Comparison of ENCODE assay signal across 11 mouse cellular contexts in the genomic region with DNA sequence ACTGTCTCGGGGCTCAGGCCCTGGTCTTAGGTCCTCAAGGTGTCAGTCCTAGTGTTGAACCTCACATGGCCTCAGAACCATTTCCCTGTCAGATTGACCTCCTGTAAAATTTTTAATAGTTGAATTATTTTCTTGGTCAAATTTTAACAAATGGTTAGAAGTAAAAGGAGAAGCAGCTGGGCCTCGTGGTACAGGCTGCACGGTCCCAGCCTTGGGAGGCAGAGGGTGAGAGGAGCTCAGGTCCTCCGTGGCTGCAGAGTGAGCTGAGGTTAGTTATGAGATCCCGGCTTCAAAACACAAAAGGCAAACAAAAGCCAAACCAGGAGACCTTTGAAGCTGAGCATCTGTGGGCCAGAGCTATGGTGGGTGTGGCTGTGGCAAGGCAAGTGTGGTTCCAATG.
"Had no signal": no experiment of that assay in that cellular context is flagged by ENCODE, and none has a peak within 500 bp of the region (broad histone marks: within the 10 kb centered on the region; RNA-seq: fewer than 3 reads in every experiment).

No protein-coding gene starts in this region.

- H3K4me3 ChIP-seq: hindbrain, embryonic 12.5 days; limb, embryonic 15.5 days; midbrain, embryonic 13.5 days; neural tube, embryonic 15.5 days had no signal

- H3K27me3 ChIP-seq: hindbrain, embryonic 12.5 days; limb, embryonic 15.5 days; midbrain, embryonic 13.5 days; neural tube, embryonic 15.5 days had no signal

- DNase-seq: layer of hippocampus, postnatal 36 days; lung, embryonic 14.5 days; lung, postnatal 10 days; lung, postnatal 4 days; right cerebral cortex, adult 18-20 months; right cerebral cortex, postnatal 25 days had no signal

- H3K9ac ChIP-seq: hindbrain, embryonic 12.5 days; limb, embryonic 15.5 days; lung, embryonic 14.5 days; midbrain, embryonic 13.5 days; neural tube, embryonic 15.5 days had no signal

- H3K4me1 ChIP-seq: hindbrain, embryonic 12.5 days; limb, embryonic 15.5 days; midbrain, embryonic 13.5 days had no signal

- H3K9me3 ChIP-seq: hindbrain, embryonic 12.5 days; limb, embryonic 15.5 days; midbrain, embryonic 13.5 days; neural tube, embryonic 15.5 days had no signal

- H3K27ac ChIP-seq: hindbrain, embryonic 12.5 days; limb, embryonic 15.5 days; midbrain, embryonic 13.5 days; neural tube, embryonic 15.5 days; stomach, postnatal 0 days had no signal
